Mouse (Mus musculus) inflammation-experienced regulatory T-cells, adult 6 months (primary cell): ENCODE measurements around the gene Sele. TPM values are rescaled to one million over a fixed set of nuclear protein-coding genes. Genes with fewer than 3 reads are reported as not detected.
A peak's percentile ranks its signal among the peaks of the same experiment; 100 is the strongest.

Experiments
- ATAC-seq: one replicate; pipeline ENCODE4 v1.8.0; 2017
- polyA plus RNA-seq, 3 experiments: library from polyadenylated mRNA; unstranded; fragments of 100-300 nt; shearing (Covaris generic); gene quantifications; one replicate each; pipeline ENCODE4 v1.2.1; 2017

Gene Sele
- polyA plus RNA-seq, 3 experiments from 2014 or later = 0.19 TPM; not detected in 2

- ATAC-seq = peak; percentile 25
These were observed 25.1 kb downstream of the Sele start for GRCm38 (mm10) chr1:164073091-164073490.

DNA sequence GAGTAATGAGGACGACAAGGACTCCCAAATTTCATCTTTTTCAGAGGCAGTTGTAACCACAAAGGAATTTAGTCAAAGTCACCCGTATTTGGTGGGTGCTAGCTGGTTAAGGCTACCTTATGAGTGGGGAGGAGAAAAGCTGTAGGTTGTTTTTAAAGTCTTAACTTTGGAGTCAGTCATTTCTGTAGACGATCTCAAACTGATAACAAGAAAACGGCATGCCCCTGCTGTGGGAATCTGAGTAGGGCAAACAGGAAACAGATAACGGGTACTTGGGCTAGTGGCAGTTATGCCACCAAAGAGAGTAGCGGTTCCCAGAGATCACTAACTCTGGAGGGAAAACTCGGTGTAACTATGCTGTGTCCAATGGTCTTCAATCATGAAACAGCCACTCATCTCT is 25.8 kb downstream of the Sele start:
- ATAC-seq = no peak

- no peak for ATAC-seq
These were observed 26.6 kb downstream of the Sele start for GRCm38 (mm10) chr1:164074606-164075140.

DNA sequence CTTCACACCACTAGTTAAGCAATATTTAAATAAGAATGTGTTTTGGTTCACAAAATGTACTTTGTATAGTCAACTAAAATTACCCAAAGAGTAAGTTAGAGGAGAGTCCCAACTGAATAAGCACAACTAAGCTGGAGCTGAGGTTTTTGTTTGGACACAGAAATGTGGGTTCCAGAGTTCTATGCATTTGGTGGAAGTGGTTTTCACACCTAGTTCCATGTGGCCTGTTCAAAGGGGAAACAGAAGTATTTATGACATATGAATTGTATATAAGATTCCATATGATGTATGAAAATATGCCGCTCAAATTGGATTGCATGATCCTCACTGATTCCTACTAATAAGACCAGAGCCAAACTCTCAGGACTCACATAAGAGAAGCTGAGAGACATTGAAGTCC is 27.4 kb downstream of the Sele start:
- ATAC-seq = no peak

- no peak for ATAC-seq
These were observed 28.4 kb downstream of the Sele start for GRCm38 (mm10) chr1:164076441-164076840.

GRCm38 (mm10) chr1:164077031-164077430 is 29.0 kb downstream of the Sele start:
- peak; percentile 48 for ATAC-seq

- ATAC-seq = peak; percentile 38
These were observed 30.3 kb downstream of the Sele start for GRCm38 (mm10) chr1:164078323-164078741.

DNA sequence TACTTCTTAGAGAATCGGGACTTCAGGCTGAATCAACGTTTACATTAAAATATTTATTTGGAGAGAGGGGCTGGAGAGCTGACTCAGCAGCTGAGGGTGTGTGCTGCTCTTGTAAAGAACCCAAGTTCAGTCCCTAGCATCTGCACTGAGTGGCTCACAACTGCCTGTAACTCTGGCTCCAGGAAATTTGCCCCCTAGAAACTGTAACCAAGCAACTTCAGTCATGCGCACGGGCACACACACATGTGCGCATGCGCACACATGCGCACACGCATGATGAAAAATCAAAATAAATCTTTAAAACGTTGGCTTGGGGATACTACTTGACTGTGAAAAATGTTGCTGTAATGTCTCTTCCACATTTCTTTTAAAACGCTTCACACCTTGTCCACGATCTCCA is 31.1 kb downstream of the Sele start:
- no peak for ATAC-seq

- no peak for ATAC-seq
These were observed 35.0 kb downstream of the Sele start for GRCm38 (mm10) chr1:164083046-164083445.

DNA sequence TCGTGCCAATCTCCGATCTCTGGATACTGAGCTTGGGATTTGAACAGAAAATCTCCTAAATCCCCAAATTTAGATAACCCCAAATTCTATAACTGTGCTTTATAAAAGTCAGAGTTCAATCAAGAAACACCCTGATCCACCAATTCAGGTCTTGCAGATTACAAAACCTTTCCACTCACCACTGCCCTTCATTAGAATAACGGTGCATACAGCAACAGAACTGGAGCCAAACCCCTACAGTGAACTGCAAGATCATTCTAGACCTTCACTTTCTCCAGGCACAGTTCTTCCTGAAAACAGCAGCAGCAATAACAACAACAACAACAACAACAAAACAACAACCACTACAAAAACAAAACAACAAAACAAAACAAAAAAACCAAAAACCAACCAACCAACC is 38.8 kb downstream of the Sele start:
- no peak for ATAC-seq

DNA sequence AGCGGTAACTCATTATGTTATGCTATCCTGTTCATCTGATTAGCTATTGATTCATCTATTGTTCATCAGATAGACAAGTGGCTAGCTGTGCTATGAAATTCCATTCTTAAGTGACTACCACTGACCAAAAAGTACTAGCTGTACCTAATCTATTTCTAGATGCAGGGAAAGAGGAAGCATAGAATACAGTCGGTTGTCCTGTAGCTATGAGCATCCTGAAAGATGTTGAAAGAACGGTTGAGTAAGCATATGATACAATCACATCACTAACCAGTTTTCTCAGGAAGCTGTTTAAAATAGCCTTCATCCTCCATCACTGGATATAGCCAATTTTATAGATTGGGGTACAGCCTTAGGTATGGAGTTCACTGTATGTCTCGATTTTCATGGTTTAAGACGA is 39.8 kb downstream of the Sele start:
- ATAC-seq = no peak

- ATAC-seq = no peak
These were observed 48.7 kb downstream of the Sele start for GRCm38 (mm10) chr1:164096780-164097179.

DNA sequence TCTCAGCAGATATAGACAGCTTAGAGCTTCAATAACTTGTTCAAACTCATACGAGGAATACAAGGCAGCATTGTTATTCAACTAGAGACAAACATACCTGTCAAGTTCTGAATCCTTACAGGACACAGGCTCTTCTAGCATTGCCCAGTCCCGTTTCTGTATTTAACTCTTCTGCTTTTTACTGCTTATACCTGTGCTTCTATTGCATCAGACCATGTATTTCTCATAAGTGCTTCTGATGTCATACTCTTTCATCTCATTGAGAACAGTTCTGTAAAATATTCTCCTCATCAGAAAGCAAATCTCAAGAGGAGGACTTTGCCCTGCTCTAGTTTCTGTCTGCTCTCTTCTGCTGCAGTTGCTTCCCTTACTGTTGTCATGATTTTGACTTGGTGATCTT is 49.9 kb downstream of the Sele start:
- ATAC-seq = no peak

GRCm38 (mm10) chr1:164098372-164098771 is 50.3 kb downstream of the Sele start:
- peak; percentile 10 for ATAC-seq

Other genes with a start within 250 kb of the Sele start
- gene Scyl3, start 119.1 kb upstream of the Sele start, polyA plus RNA-seq = 10 to 100 TPM; 20.6 to 24.9 (median 24.9) TPM
- 10 to 100 TPM in 1 of 3 experiments, 1 to 10 TPM in 2; 3.7 to 15.1 (median 4.7) TPM for gene BC055324, start 53.4 kb upstream of the Sele start, polyA plus RNA-seq
- gene Mettl18, start 53.3 kb upstream of the Sele start, polyA plus RNA-seq = 10 to 100 TPM; 14.3 to 26.6 (median 21.3) TPM
- 100 to 1,000 TPM in 2 of 3 experiments, 10 to 100 TPM in 1; 60.7 to 367 (median 330) TPM for gene Sell, start 13.7 kb downstream of the Sele start, polyA plus RNA-seq
- gene Selp, start 67.0 kb downstream of the Sele start, polyA plus RNA-seq = 1 to 10 TPM in 2 of 3 experiments, not detected in 1; 1.1 to 3.0 TPM
- gene F5, start 103.6 kb downstream of the Sele start, polyA plus RNA-seq = not detected
- 1 to 10 TPM; 1.3 to 2.1 (median 1.6) TPM for gene Slc19a2, start 200.8 kb downstream of the Sele start, polyA plus RNA-seq
- gene Ccdc181, start 227.4 kb downstream of the Sele start, polyA plus RNA-seq = 10 to 100 TPM in 2 of 3 experiments, 1 to 10 TPM in 1; 8.4 to 11.3 (median 10.6) TPM